Mouse (Mus musculus): ENCODE data around the gene Kif5a. TPM values are rescaled to one million over a fixed set of nuclear protein-coding genes. Genes with fewer than 3 reads are reported as not detected.
A peak's percentile ranks its signal among the peaks of the same experiment; 100 is the strongest.

The Kif5a gene
- polyA plus RNA-seq, 1 experiment = 0.14 TPM

DNA sequence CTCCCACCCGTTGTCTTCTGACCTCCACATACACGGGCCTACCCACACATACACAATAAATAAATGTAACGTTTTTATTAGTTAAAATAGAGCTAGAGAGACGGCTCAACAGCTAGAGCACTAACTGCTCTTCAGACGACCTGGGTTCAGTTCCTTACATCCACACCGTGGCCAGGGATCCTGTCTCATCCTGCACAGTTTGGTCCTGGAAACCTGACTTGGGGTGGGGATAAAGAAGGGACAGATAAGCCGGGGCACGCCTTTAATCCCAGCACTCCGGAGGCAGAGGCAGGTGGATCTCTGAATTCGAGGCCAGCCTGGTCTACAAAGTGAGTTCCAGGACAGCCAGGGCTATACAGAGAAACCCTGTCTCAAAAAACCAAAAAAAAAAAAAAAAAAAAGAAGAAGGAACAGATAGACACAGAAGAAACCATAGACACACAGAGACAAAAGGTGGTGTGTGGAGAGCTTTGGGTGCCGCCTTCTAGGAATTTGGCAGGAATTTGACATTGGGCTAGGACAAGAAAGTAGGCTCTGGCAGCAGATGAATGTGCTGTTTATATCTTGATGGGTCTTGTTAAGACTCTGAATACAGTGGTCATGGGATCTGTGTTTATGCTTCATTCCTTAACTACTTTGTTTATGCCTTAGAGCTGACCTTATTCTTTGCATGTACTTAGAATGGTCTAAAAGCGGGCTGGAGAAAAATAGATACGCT lies 49.3 kb downstream of the Kif5a start:
- no peaks in the 10 kb centered on the region for H3K36me3 ChIP-seq (ENCODE audit: control insufficient read depth, insufficient read depth)
- H3K4me2 ChIP-seq (ENCODE audit: low read depth) = no peak overlapping the region
- no peaks in the 10 kb centered on the region for H3K79me2 ChIP-seq (ENCODE audit: control insufficient read depth, insufficient read depth)
- no peak overlapping the region for H3K4me3 ChIP-seq
- H3ac ChIP-seq (ENCODE audit: control insufficient read depth, insufficient read length) = no peak overlapping the region
- no peaks in the 10 kb centered on the region for H3K27me3 ChIP-seq (ENCODE audit: control insufficient read depth, insufficient read depth, insufficient read length)
- TF ChIP-seq E2F4 (IDR thresholded peaks at IDR 0.05; ENCODE audit: insufficient read depth) = no peak
- TF ChIP-seq MYOG (IDR thresholded peaks at IDR 0.05; ENCODE audit: control insufficient read depth in 1 of 3, insufficient read depth in 1 of 3, insufficient read length in 2 of 3, low read depth in 2 of 3) = no peak
- TF ChIP-seq TCF12 (IDR thresholded peaks at IDR 0.05; ENCODE audit: insufficient read depth, poor library complexity, severe bottlenecking) = no peak
- TF ChIP-seq REST (IDR thresholded peaks at IDR 0.05; ENCODE audit: insufficient read depth, insufficient read length) = no peak
- TF ChIP-seq USF1 (IDR thresholded peaks at IDR 0.05; ENCODE audit: low read depth) = no peak
- TF ChIP-seq MYOD1 (IDR thresholded peaks at IDR 0.05; ENCODE audit: control insufficient read depth in 1 of 3, insufficient read length in 2 of 3, low read depth in 2 of 3) = no peak
- no peak for TF ChIP-seq POLR2A (IDR thresholded peaks at IDR 0.05; ENCODE audit: insufficient read length, low read depth)
- TF ChIP-seq TCF3 (IDR thresholded peaks at IDR 0.05; ENCODE audit: insufficient read length, low read depth) = no peak
- TF ChIP-seq MAX (IDR thresholded peaks at IDR 0.05; ENCODE audit: low read depth) = no peak
- no peak for TF ChIP-seq POLR2AphosphoS2 (IDR thresholded peaks at IDR 0.05; ENCODE audit: insufficient read length, low read depth)
- TF ChIP-seq SRF (IDR thresholded peaks at IDR 0.05; ENCODE audit: control insufficient read depth, insufficient read length, low read depth) = no peak
- TF ChIP-seq CEBPB (IDR thresholded peaks at IDR 0.05; ENCODE audit: insufficient read depth, poor library complexity, severe bottlenecking) = no peak

DNA sequence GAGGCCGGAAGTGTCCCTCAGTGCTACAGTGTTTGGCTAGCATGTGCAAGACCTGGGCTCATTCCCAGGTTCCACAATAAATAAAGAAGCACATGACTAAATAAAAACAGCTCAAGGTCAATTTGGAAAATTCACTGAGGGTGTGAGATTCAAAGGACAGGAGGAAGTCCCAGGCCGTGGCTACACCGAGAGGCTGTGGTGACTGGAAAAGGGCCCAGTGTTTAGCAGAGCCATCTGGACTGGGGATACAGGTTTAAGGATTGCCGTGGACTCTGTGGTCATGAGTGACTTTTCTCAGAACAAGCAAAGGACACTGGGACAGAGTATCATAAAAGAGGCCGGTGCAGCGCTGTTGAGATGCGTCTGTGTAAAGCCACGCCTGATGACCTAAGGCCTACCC lies 49.9 kb downstream of the Kif5a start:
- Histone ChIP-seq H3K27me3 (ENCODE audit: control insufficient read depth, insufficient read depth, insufficient read length) (no peaks in the 10 kb centered on the region), H3K36me3 (ENCODE audit: control insufficient read depth, insufficient read depth) (no peaks in the 10 kb centered on the region), H3K4me2 (ENCODE audit: low read depth) (no peak overlapping the region), H3K4me3 (no peak overlapping the region), H3K79me2 (ENCODE audit: control insufficient read depth, insufficient read depth) (no peaks in the 10 kb centered on the region), H3ac (ENCODE audit: control insufficient read depth, insufficient read length) (no peak overlapping the region)
- TF ChIP-seq CEBPB (IDR thresholded peaks at IDR 0.05; ENCODE audit: insufficient read depth, poor library complexity, severe bottlenecking) = no peak
- no peak for TF ChIP-seq USF1 (IDR thresholded peaks at IDR 0.05; ENCODE audit: low read depth)
- TF ChIP-seq MYOD1 (IDR thresholded peaks at IDR 0.05; ENCODE audit: control insufficient read depth in 1 of 3, insufficient read length in 2 of 3, low read depth in 2 of 3) = no peak
- TF ChIP-seq E2F4 (IDR thresholded peaks at IDR 0.05; ENCODE audit: insufficient read depth) = no peak
- TF ChIP-seq MAX (IDR thresholded peaks at IDR 0.05; ENCODE audit: low read depth) = no peak
- no peak for TF ChIP-seq REST (IDR thresholded peaks at IDR 0.05; ENCODE audit: insufficient read depth, insufficient read length)
- no peak for TF ChIP-seq SRF (IDR thresholded peaks at IDR 0.05; ENCODE audit: control insufficient read depth, insufficient read length, low read depth)

DNA sequence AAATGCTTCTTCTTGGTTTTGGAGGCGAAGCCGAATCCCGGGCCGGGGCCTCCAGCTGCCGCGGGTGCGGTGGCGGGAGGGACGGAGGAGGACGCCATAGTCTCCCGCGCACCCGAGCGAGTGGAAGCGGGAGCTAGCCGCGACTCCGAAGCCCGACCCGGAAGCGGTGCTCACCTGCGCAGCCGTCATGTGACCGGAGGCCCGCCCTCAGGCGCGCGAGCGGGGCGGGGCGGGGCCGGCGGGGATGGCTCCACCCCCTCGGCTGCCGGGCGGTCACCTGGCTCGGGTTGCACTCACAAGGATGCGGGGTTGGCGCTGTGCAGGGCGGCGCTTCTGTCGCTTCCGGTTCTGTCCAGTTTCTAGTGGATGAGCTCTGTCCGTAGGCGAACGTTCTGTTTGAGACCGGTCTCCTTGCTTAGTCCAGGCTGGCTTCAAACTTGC lies 51.7 kb downstream of the Kif5a start, which contains the start of gene Pip4k2c:
Pip4k2c (minus strand) TSS at position 172 of the 441 bp plus-strand sequence.
- TF ChIP-seq USF1 (IDR thresholded peaks at IDR 0.05; ENCODE audit: low read depth) = peak; percentile 89
- TF ChIP-seq TCF12 (IDR thresholded peaks at IDR 0.05; ENCODE audit: insufficient read depth, poor library complexity, severe bottlenecking) = no peak
- TF ChIP-seq REST (IDR thresholded peaks at IDR 0.05; ENCODE audit: insufficient read depth, insufficient read length) = no peak
- peak; percentile 64 for TF ChIP-seq POLR2AphosphoS2 (IDR thresholded peaks at IDR 0.05; ENCODE audit: insufficient read length, low read depth)
- TF ChIP-seq MYOG (IDR thresholded peaks at IDR 0.05; ENCODE audit: control insufficient read depth in 1 of 3, insufficient read depth in 1 of 3, insufficient read length in 2 of 3, low read depth in 2 of 3) = peak in 2 of 3 experiments; percentile 32 to 40
- no peak for TF ChIP-seq CEBPB (IDR thresholded peaks at IDR 0.05; ENCODE audit: insufficient read depth, poor library complexity, severe bottlenecking)
- peak; percentile 11 for TF ChIP-seq SRF (IDR thresholded peaks at IDR 0.05; ENCODE audit: control insufficient read depth, insufficient read length, low read depth)
- peak; percentile 71 for TF ChIP-seq POLR2A (IDR thresholded peaks at IDR 0.05; ENCODE audit: insufficient read length, low read depth)
- TF ChIP-seq MYOD1 (IDR thresholded peaks at IDR 0.05; ENCODE audit: control insufficient read depth in 1 of 3, insufficient read length in 2 of 3, low read depth in 2 of 3) = peak in 1 of 3 experiments; percentile 42
- H3K79me2 ChIP-seq (ENCODE audit: control insufficient read depth, insufficient read depth) = no peaks in the 10 kb centered on the region
- H3K4me3 ChIP-seq = peak within 1 kb of the TSS; percentile 49
- H3K27me3 ChIP-seq (ENCODE audit: control insufficient read depth, insufficient read depth, insufficient read length) = no peaks in the 10 kb centered on the region
- peaks cover 11% of the 10 kb centered on the region for H3K36me3 ChIP-seq (ENCODE audit: control insufficient read depth, insufficient read depth)
- H3ac ChIP-seq (ENCODE audit: control insufficient read depth, insufficient read length) = peak within 1 kb of the TSS; percentile 36
- H3K4me2 ChIP-seq (ENCODE audit: low read depth) = peak within 1 kb of the TSS; percentile 81

DNA sequence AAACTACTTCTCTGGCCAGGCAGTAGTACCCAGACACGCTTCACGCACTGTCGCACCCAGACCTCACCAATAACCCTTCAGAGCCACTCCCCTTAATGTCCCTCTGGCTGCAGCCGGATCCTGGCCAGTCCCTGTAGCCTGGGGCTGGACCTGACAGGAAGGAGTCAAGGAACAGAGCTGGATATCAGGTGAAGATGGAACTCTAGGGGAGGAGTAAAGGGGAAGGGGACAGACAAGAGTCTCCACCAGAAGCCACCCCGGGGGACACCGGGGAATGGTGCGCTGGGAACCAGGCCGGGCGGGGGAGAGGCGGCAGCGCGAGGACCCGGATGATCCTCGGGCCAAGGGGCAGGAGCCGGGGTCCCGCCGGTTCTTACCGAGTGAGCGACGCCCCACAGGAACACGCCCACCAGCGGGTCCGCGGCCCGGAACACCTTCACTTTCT lies 52.2 kb downstream of the Kif5a start:
- TF ChIP-seq POLR2A (IDR thresholded peaks at IDR 0.05; ENCODE audit: insufficient read length, low read depth) = no peak
- no peak for TF ChIP-seq CEBPB (IDR thresholded peaks at IDR 0.05; ENCODE audit: insufficient read depth, poor library complexity, severe bottlenecking)
- TF ChIP-seq USF1 (IDR thresholded peaks at IDR 0.05; ENCODE audit: low read depth) = no peak
- TF ChIP-seq REST (IDR thresholded peaks at IDR 0.05; ENCODE audit: insufficient read depth, insufficient read length) = no peak
- TF ChIP-seq SRF (IDR thresholded peaks at IDR 0.05; ENCODE audit: control insufficient read depth, insufficient read length, low read depth) = no peak
- TF ChIP-seq TCF3 (IDR thresholded peaks at IDR 0.05; ENCODE audit: insufficient read length, low read depth) = no peak
- TF ChIP-seq MYOG (IDR thresholded peaks at IDR 0.05; ENCODE audit: control insufficient read depth in 1 of 3, insufficient read depth in 1 of 3, insufficient read length in 2 of 3, low read depth in 2 of 3) = no peak
- no peak for TF ChIP-seq MAX (IDR thresholded peaks at IDR 0.05; ENCODE audit: low read depth)
- no peak for TF ChIP-seq POLR2AphosphoS2 (IDR thresholded peaks at IDR 0.05; ENCODE audit: insufficient read length, low read depth)
- no peak for TF ChIP-seq TCF12 (IDR thresholded peaks at IDR 0.05; ENCODE audit: insufficient read depth, poor library complexity, severe bottlenecking)
- no peak for TF ChIP-seq MYOD1 (IDR thresholded peaks at IDR 0.05; ENCODE audit: control insufficient read depth in 1 of 3, insufficient read length in 2 of 3, low read depth in 2 of 3)
- TF ChIP-seq E2F4 (IDR thresholded peaks at IDR 0.05; ENCODE audit: insufficient read depth) = no peak
- H3K36me3 ChIP-seq (ENCODE audit: control insufficient read depth, insufficient read depth) = peaks cover 12% of the 10 kb centered on the region
- H3K27me3 ChIP-seq (ENCODE audit: control insufficient read depth, insufficient read depth, insufficient read length) = no peaks in the 10 kb centered on the region
- H3ac ChIP-seq (ENCODE audit: control insufficient read depth, insufficient read length) = peak overlapping the region; percentile 36
- H3K4me3 ChIP-seq = peak overlapping the region; percentile 49
- no peaks in the 10 kb centered on the region for H3K79me2 ChIP-seq (ENCODE audit: control insufficient read depth, insufficient read depth)
- H3K4me2 ChIP-seq (ENCODE audit: low read depth) = peak overlapping the region; percentile 81
